Mouse (Mus musculus): ENCODE measurements at regions not wholly inside any gene's neighbourhood (a gene's known extent, or its start where the extent isn't known, plus 50 kb on each side); places are given as distances from the start of the nearest gene placed in this dataset.
"Not testable (repeated sequence)": the region's sequence is repeated elsewhere in the genome, so short reads cannot be mapped to it uniquely, and the experiment has no call there.

DNA sequence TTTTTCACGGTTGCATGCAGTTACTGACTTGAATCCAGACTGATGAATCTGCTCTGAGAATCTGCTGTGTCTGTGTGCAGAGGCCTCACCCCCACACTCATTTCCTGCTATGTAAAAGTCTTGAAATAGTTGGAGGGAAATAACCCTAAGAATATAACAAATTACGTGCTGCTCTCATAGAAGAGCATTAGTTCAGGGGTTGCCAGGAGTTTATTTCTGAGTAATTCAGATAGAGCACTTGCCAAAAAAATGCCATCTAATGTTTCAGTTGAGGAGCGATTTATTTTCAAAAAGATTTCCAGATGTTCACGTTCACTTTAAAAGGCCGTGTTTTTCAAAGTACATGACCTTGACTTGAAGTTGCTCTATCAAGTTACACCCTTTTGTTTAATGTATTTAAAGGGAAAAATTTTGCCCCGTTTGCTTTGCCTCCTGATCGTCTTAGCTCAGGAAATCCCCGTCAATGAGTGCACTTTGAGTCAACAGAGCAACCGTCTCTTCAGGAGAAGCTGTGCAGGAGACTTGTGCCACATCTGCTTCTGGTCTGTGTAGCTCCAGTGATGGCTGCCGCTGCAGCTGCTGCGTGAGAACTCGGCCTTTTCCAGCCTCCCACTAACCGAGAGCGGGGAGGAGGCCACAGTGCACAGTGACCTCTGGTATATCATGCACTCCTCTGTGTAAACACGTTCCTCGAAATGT is 50.9 kb upstream of the Sec61g start:
- peak; percentile 13 for DNase-seq

DNA sequence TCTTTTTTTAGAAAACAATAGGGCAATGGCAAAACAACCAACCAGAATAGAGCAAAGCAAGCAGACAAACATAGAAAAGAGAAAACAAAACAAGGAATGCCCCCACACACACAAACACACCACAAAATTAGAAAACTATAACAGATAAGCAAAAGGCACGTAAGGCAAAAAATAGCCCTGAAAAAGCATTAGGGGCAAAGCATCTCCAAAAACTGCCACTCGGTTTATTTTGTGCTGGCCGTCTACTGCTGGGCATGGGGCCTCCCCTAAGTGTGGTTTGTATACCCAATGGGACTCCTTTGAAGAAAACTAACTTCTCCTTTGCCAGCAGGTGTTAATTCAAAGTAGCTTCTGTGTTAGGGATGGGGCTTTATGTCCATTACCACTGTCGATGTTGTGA is 53.4 kb upstream of the Sec61g start:
- DNase-seq: no peak

DNA sequence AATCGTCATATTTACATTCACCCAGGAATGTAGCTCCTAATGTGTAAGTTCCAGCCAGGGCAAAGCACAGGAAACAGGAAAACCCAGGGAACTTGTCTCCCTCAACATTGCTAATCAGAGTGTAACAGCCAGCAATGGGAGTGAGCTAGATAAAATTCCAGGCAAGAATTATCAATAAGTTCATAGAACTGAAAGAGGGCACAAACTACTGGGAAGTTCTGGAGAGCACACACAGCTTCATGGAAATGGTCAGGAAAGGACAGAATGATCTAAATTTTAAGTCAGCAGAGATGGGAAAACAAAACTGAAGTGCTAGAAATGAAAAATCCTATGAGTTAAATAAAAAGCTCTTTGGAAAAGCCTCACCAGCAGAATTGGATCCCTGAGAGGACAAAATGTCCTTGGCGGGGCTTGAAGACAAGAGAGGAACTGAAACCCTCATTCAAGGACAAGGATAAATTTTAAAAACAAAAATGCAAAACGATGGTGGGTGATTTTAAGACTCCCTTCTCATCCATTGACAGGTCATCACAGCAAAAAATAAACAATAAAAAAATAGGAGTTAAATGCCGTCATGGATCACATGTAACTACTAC is 80.9 kb upstream of the Sec61g start:
- DNase-seq: no peak

DNA sequence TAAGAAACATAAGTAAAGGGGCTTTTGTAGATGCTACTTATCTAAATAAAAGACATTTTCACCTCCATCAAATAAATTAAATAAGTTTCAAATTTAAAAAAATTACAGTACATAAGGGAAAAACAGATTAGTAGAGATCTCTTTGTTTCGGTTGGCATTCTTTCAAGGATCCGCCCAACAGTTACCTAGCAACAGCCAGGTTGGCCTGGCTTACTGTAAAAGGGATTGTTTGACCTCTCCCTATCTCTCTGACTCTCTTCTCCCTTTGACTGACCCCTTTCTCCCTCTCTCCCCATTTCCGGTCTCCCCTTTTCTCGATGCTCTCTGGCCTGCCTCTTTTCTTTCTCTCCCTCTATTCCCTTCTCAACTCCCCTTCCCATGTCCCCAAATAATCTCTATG is 82.3 kb upstream of the Sec61g start:
- no peak for DNase-seq

DNA sequence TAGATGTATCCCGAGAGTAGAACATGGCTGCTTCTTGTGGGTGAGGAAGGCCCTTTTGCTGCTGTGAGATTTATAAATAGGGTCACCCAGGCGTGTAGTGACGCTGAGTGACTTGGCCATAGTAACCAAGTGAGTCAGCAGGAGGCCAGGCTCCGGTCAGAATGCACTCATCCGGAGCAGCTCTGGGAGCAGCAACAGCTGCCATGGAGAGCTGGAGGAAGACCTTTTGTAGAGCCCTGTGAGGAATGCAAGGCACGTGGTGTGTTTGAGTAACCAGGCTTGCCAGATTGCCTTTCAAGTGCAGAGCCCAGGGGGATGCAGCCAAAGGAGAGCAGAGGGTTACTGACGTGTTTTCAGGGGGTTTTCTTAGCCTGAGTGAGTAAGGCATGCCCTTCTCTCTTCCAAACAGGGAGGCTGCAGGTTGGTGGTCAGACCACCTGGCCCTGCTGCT is 83.2 kb upstream of the Sec61g start:
- DNase-seq: peak; percentile 77

DNA sequence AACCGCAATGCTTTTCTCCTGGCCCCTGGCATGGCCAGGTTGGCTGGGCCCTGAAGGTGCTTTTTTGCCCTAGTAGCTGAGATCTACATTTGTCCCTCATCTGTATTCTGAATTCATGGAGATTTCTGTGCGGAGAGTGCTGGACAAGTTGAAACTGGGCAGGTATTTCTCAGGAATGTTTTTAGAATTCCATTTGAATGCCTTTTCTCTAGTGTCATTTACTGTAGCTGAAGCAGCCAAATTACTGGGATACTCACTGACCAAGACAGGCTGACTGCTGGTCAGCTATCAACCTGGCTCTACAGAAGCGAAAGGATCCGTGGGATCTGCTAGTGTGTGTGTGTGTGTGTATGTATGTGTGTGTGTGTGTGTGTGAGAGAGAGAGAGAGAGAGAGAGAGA is 83.7 kb upstream of the Sec61g start:
- no peak for DNase-seq

DNA sequence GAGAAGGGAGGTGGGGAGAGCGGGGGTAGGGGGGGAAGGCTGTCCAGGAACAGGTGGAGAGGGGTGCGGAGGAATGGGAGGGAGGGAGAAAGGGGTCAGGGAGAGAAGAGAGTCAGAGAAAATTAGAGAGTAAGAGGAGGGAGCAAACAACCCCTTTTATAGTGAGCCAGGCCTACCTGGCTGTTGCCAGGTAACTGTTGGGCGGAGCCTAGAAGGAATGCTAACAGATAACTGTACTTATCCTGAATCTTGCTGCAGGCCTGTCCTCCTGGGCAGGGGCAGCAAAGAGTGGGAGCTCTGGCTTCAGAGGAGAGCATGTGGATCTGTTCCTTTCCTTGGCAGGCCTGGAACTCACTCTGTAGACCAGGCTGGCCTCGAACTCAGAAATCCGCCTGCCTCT is 84.5 kb upstream of the Sec61g start:
- no peak for DNase-seq

DNA sequence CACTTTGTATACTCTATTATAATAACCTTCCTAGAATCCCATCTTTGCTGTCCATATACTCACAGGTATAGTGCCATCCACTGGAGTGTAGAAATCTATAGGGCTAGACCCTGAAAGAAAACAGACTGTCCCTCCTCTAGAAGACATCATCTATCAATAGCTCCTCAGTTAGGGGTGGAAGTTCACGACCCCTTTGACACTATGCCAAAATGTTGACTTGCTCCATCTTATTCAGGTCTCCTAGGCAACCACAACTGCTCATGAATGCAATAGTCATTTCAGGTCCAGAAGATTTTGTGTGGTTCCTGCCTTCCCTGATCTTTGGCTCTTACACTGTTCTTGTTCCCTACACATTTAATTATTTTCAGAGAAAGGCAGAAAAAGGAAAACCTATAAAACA is 86.5 kb upstream of the Sec61g start:
- no peak for DNase-seq

DNA sequence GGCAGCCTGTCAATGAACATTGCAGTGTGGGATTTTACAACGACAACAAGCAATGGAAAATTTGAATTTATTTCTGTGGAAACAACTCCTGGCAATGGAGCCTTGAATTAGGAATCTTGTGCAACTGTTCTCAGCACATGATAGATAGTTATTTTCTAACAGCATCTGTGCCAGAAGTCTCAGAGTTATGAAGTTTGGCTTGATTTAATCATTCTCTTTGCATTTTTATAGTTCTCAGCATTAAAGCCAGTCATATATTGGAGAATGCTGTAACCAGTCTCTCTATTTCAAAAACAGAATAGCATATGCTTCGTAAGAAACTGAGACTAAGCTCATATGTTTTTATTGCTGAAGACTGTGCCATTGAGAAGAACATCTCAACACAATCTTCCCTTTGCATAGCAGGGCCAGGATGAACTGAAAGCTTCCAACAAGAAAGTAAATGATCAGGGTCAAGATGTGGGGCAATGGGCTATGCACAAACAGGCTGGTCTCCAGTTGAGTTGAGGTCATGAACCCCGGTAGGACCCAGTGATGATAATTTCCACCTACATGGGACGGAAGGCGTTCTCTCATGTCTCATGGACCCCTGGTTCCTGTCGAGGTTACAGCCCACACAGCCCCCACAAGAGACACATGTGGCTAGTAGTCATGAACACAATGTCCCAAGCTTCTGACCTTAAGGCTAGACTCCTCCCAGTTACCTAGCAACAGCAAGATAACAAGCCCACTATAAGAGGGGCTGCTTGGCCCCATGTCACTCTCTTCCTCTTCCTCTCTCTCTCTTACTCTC is 89.0 kb upstream of the Sec61g start:
- no peak for DNase-seq

DNA sequence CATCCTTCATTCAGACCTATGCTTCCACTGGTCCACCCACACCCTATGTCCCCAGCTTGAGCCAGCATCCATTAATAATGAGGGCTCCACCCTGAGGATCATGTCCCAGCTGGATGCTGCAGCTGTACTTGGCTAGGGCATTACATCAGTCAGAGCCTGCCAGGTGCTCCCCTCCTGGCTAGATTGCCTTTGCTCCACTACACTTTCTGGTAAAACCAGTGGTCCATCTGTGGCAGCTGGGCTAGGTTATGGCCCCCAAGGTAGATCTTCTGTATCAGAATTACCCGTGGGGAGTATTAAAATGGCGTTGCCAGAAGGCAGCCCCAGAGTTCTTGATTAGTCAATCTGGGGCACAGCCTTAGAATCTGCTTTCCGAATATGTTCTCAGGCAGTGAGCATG is 94.7 kb upstream of the Sec61g start:
- no peak for DNase-seq

DNA sequence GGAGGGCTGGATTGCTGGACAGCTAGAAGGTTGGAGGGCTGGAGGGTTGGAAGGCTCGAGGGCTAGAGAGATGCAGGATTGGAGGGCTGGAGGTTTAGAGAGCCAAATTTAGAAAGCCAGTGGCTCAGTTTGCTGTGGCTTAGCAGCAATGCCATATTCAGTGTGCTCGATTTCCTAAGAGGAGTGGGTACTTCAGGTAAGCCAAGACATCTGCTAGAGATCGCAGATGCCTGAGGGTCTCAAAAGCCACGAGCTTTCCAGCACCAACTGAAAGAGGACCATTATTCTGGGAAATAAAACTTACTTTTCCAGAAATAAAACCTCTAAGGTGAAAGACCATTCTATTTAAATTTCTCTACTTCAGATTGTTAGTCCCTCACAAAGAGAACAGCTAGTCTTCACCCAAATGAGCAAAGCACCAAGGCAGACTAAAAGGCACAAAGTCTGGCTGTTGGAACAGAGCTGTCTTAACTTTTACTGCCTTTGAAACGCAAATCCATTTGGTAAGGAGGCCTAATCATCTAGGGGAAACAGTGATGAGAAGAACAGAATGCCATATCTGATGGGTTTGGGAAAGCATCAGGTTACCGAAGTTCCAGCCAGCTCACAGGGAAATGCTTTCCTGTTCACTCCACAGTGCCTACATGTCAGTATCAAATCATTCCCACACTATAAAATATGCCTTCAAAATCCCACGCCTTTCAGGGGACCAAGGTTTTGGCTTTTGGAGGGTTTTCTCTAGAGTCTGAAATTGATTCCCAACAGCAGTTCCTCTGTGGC is 98.3 kb upstream of the Sec61g start:
- DNase-seq: no peak

DNA sequence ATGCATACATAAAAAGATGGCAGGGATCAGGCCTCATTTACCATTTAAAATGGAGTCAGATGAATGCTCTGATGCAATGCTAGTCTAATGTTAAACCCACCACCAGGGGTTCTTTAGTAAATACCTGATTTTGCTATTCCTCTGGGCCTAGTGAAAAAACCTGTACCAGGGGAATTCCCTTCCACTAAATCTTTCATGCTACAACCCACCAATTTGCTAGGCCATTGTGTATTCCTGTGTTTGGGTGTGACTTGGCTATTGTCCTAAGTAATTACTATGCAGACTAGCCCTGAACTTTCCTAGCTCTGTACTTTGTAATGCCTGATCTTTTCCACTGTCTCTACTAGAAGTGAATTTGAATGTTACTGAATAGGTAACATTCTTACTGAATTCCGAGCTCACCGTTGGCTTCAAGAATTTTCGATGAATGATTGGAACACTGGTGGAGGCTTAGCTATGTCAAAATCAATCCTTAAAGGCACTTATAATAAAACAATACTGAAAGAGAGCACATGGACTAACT is 99.7 kb upstream of the Sec61g start:
- not testable (repeated sequence) for DNase-seq

DNA sequence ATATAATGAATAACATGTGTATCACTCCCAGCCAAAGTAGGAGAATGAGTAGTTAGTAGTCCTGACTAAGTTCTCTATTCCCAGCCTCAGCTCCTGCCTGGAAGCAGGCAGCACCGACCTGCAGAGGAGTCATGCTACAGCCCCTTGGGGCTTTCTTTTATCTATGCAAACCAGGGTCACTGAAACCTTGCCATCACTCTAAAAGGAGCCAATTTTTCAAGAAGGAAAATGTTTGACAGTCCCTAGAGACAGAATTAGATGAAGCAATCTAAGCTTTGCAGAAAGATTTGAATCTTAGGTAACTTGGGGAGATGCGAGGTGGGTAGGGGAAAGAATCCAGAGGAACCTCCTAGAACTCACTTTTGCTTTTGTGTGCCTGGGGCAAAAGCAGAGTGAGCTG is 103.5 kb upstream of the Sec61g start:
- DNase-seq: no peak

DNA sequence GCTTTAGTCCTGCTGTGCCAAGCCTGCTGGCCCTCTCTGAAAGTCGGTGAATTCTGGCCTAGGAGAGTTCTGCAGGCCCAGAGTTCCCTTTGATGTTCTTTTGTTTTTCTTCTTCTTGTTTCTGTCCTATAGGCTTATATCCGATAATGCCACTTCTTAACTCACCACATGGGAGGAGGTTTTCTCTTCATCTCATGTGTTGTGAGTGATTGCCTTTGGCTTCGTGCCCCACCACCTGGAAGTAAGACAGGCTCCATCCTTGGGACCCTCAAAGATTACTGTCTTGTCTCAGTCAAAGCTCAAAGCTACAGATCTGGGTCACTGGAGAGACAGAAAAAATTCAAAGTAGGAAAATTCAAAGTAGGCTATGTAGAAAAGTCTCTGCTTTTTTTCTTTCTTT is 104.2 kb upstream of the Sec61g start:
- DNase-seq: no peak

DNA sequence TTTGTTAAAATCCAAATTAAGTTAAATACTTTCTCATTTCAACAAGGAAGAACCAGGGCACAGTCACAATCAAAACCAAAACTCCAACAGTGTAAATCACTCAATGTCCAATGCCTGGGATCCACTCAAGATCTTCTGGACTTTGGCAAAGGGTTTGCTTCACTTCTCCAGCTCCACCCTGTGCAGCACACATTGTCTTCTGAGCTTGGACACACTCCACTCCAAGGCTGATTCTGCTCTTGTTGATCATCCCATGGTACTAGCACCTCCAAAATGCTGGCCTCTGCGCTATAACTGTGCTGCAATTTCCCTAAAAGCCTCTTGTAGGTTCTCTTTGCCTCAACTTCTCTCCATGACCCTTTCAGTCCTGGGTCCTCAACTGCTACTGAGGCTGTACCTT is 111.5 kb upstream of the Sec61g start:
- DNase-seq: no peak

DNA sequence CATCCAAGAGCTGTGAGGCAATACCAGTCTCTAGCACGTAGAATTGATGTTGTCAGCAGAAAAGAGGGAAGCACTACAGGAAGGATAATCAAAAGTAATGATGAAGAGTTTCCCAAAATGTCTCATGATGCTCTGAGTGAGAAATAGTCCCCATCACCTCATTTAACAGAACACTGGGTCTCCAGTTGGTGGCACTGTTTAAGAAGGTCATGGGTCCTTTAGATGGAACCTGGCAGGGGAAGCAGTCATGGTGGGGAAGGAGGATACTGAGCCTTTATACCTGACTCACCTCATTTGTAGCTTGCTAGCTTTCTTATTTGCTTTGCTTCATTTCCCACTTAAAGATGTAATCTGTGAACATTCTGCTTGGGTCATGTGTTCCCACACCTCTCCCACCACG is 115.4 kb upstream of the Sec61g start:
- no peak for DNase-seq

DNA sequence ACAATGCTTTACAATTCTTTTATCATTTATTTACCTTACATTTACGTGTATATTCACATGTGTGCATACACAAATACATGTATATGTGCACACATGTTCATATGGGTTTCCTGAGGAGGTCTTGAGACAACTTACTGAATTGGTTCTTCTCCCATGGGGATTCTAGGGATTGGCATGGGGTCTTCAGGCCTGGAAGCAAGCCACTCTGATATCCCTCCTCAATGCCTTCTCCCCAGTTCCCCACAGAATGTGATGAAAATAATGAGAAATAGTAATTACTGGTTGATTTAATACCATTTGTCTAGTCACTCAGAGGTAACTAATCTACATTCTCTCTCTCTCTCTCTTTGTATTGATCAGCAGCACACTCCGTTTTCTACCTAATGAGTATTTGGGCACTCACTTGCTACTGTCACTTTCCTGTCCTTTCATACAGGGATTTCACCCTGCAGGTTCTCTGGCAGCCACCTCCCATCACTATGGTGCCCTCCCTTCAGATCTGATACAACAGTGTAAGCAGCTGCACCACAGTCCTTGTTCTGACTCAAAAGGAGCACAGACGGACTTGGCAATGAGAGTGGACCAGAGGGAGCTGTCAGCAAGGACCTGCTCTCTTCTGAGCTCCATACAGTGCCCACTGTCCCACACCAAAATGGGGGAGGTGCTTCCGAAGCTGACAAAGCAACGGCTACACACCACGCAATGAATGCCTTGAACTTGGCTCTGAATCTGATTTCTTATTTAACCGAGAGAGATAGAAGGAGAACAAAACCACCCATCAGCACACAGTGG is 119.2 kb upstream of the Sec61g start:
- DNase-seq: no peak

DNA sequence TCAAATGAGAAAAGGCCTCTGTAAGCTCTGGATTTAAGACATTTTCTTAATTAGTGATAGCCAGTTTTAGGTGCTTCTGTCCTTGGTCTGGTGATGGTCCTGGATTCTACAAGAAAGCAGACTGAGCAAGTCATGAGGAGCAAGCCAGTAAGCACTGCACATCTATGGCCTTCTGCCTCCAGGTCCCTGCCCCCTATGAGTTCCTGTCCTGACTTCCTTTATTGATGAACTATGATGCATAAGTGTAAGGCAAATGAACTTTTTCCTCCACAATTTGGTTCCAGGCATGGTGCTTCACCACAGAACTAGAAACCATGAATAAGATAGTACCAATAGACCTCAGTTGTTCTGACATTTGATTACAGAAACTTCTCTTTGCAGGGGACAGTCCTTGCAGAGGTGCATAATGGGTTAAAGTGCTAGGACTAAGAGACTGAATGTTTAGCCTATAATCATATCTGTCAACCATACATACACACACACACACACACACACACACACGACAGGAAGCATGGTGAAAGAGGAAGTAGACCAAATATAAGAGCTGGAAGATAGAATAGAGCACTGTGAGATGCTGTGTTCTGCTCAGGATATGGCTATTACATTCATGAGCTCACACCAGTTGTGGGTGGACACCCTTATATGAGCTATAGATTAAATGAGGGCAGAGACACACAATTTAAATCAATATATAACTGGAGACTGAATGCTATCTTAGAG is 121.3 kb upstream of the Sec61g start:
- DNase-seq: no peak

DNA sequence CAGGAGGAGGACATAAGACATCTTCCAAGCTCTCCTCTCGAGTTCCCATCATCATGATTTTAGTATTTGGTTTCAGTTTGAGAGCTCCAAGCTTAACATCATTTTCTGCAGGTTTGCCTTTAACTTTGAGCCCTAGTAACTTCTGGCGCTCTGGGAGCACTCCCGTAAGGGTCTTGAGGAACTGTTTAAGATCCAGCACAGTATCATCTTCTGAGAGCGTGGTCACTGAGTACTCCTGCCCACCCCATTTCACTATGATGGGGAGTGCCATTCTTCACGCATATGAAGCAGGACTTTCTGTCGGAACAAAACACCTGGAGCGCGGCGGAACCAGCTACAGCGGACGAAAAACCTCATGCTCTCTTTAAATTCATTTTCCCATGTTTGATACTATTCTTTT is 116.2 kb upstream of the Egfr start:
- DNase-seq: not testable (repeated sequence)

DNA sequence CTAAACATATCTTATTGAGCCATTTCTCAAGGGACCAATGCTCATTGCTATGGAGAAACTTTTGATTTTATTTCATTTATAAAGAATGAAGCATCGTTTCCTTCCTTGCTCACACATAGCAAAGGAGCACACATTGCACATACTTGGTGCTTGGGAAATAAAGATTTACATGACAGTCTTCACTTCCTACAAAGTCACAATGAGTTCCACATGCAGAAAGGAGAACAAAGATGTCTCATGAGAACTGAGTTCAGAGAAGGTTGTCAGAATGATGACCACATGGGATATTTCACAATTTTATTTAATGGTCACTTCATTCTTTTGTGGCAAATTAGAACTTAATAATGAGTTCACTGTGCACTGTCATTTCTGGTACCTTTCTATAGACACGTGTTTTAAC is 114.3 kb upstream of the Egfr start:
- no peak for DNase-seq

DNA sequence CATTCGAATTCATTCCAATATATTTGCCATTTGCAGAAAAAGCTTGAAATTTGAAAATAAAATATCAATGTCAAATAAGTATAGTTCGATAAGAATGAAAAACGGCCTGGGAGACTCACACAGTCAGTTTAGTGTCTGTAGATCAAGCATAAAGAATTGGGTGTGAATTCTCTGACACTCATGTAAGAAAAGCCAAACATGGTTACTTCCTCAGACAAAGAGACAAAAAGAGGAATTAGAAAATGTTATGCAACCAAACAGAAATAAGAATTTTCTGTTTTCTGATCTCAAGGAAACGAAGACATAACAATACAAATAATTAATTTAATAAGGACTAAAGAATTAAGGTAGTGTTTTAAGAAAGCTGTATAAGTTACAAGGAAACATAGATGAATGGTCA is 113.7 kb upstream of the Egfr start:
- no peak for DNase-seq

DNA sequence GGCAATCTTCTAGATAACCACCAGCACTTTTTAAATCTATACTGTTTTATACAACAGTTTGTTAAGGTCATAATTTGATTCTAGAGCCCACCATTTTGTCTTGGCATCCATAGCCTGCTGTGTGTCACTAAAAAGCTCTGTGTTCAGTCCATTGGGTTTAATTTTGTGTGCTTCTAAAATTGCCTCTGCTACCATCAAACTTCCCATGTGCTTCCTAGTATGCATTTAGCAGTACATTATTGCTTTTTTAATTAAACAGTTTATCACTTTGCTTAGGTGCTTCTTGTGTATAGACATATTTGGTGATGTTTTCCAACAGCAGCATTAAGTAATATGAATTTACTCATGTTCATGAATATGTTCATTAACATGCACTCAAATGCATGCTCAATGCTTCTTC is 102.4 kb upstream of the Egfr start:
- no peak for DNase-seq
